Mouse (Mus musculus) forelimb bud, embryonic 11.5 days (tissue): ENCODE results near the gene Dab1.

ENCODE experiments used
- DNase-seq: peaks from one replicate; pipeline ENCODE4 v3.0.0-alpha.2; 2012; ENCODE audit warnings: low read depth, low spot score

The Dab1 gene

GRCm38 (mm10) chr4:104249462-104249861 lies 630.3 kb downstream of the Dab1 start:
- DNase-seq, result no peak

GRCm38 (mm10) chr4:104257776-104258175 lies 638.6 kb downstream of the Dab1 start:
- DNase-seq, result no peak

- DNase-seq, result no peak
Observed at GRCm38 (mm10) chr4:104269422-104270172, 650.4 kb downstream of the Dab1 start.

GRCm38 (mm10) chr4:104270173-104270557 lies 651.0 kb downstream of the Dab1 start:
- no peak for DNase-seq

GRCm38 (mm10) chr4:104275260-104275659 lies 656.1 kb downstream of the Dab1 start:
- DNase-seq, result no peak

- DNase-seq, result no peak
Observed at GRCm38 (mm10) chr4:104276916-104277315, 657.8 kb downstream of the Dab1 start.

- no peak for DNase-seq
Observed at GRCm38 (mm10) chr4:104281518-104281917, 662.4 kb downstream of the Dab1 start.

GRCm38 (mm10) chr4:104283906-104284305 lies 664.7 kb downstream of the Dab1 start:
- DNase-seq, result no peak

GRCm38 (mm10) chr4:104288401-104288800 lies 669.2 kb downstream of the Dab1 start:
- DNase-seq, result no peak

GRCm38 (mm10) chr4:104301764-104302163 lies 682.6 kb downstream of the Dab1 start:
- DNase-seq, result no peak

GRCm38 (mm10) chr4:104302996-104303652 lies 684.0 kb downstream of the Dab1 start:
- DNase-seq, result no peak

GRCm38 (mm10) chr4:104307781-104308180 lies 688.6 kb downstream of the Dab1 start:
- DNase-seq, result no peak

- DNase-seq, result no peak
Observed at GRCm38 (mm10) chr4:104326221-104326620, 707.1 kb downstream of the Dab1 start.

GRCm38 (mm10) chr4:104331896-104332295 lies 712.7 kb downstream of the Dab1 start:
- no peak for DNase-seq

- no peak for DNase-seq
Observed at GRCm38 (mm10) chr4:104332399-104332798, 713.2 kb downstream of the Dab1 start.

GRCm38 (mm10) chr4:104337279-104337678 lies 718.1 kb downstream of the Dab1 start:
- no peak for DNase-seq

GRCm38 (mm10) chr4:104338382-104338781 lies 719.2 kb downstream of the Dab1 start:
- no peak for DNase-seq

- no peak for DNase-seq
Observed at GRCm38 (mm10) chr4:104361345-104361744, 742.2 kb downstream of the Dab1 start.

- no peak for DNase-seq
Observed at GRCm38 (mm10) chr4:104366491-104366890, 747.3 kb downstream of the Dab1 start.

- peak; percentile 44 for DNase-seq
Observed at GRCm38 (mm10) chr4:104366894-104367740, 748.0 kb downstream of the Dab1 start.

GRCm38 (mm10) chr4:104367741-104368411 lies 748.7 kb downstream of the Dab1 start:
- no peak for DNase-seq

GRCm38 (mm10) chr4:104368561-104369021 lies 749.4 kb downstream of the Dab1 start:
- DNase-seq, result peak; percentile 76
